Comparison of ENCODE assay signal across 8 mouse cellular contexts in the genomic region with DNA sequence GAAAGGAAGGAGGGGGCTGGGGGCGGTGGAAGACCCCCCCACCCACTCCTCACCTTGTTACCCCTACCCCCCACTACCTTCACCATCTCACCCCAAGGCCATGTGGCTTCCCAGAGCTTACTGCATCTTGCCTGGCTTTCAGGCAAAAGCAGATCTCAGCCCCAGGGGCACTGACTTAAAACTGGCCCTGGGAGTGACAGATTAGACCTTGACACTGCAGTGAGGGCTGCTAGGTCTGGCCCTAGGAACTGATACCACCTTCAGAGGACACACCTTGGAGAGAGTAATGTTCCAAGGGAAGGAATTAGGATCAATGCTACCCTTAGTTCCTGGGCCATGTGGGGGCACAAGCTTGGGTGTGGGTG. TPM values are rescaled to one million over a fixed set of nuclear protein-coding genes. Genes with fewer than 3 reads are reported as not detected.
DNase-seq lines count a peak whose midpoint lies in the region; ATAC-seq and TF ChIP-seq lines count a peak whose summit lies in the region.

No protein-coding gene starts in this region.

- 0% methylated on average over 1 of the region's 1 CpGs for WGBS in bone marrow, adult 2 months
- 0% methylated on average over 1 of the region's 1 CpGs for WGBS in heart, embryonic 16.5 days
- WGBS in macrophage (ENCODE audit: missing documents), result 0% methylated on average over 1 of the region's 1 CpGs

- TF ChIP-seq POLR2A in bone marrow, adult 2 months (IDR thresholded peaks at IDR 0.05; ENCODE audit: borderline replicate concordance, control insufficient read depth, low read depth, low read length), result no peak

- no peaks in the 10 kb centered on the region for H3K79me2 ChIP-seq in macrophage (ENCODE audit: inconsistent target)

- H3K4me1 ChIP-seq in bone marrow, adult 2 months (ENCODE audit: control insufficient read depth, insufficient read depth, low read length), result peaks cover 2% of the 10 kb centered on the region; the same call in 1 of the 2 replicates
- peaks cover 13% of the 10 kb centered on the region for H3K4me1 ChIP-seq in heart, embryonic 16.5 days (ENCODE audit: control insufficient read depth, insufficient read depth, low read length)

- no peak for DNase-seq in left cerebral cortex, adult 2 months (ENCODE audit: extremely low spot score in 1 of 2, low spot score in 2 of 2)
- DNase-seq in left cerebral cortex, adult 18-20 months (ENCODE audit: low spot score in 2 of 2), result no peak
- no peak for DNase-seq in adrenal gland, adult 2 months
- no peak for DNase-seq in spleen, adult 12 weeks (ENCODE audit: low spot score)
- DNase-seq in urinary bladder, postnatal 4 days (ENCODE audit: low spot score in 2 of 2), result no peak

- no peak for ATAC-seq in heart, embryonic 16.5 days (replicated peaks; ENCODE audit: extremely low read depth, insufficient read depth, low FRiP score)

- intact Hi-C loops in left cerebral cortex, adult 2 months (cut with DNase I), result loop anchor here (10.0 kb wide), 2 partner anchors 376 to 516 kb away; no protein-coding TSS in a partner anchor

- no peak overlapping the region for H3K27ac ChIP-seq in left cerebral cortex, adult 2 months
- H3K27ac ChIP-seq in bone marrow, adult 2 months (ENCODE audit: control insufficient read depth, insufficient read depth, low read depth, low read length, poor library complexity), result no peak overlapping the region
- H3K27ac ChIP-seq in heart, embryonic 16.5 days (ENCODE audit: low read length), result no peak overlapping the region
- no peak overlapping the region for H3K27ac ChIP-seq in macrophage

- no peaks in the 10 kb centered on the region for H3K9me3 ChIP-seq in heart, embryonic 16.5 days (replicated peaks; ENCODE audit: control insufficient read depth, low read length)

- peak overlapping the region; percentile 90 for H3K9ac ChIP-seq in heart, embryonic 16.5 days (ENCODE audit: low read length)

- TF ChIP-seq CTCF in left cerebral cortex, adult 2 months (IDR thresholded peaks at IDR 0.05), result no peak
- TF ChIP-seq CTCF in bone marrow, adult 2 months (IDR thresholded peaks at IDR 0.05; ENCODE audit: control insufficient read depth, insufficient read depth, low read length), result no peak

- no peaks in the 10 kb centered on the region for H3K36me3 ChIP-seq in heart, embryonic 16.5 days (ENCODE audit: control insufficient read depth, insufficient read depth)
- no peaks in the 10 kb centered on the region for H3K36me3 ChIP-seq in macrophage (ENCODE audit: inconsistent target)

- peak overlapping the region; percentile 95 for H3K4me2 ChIP-seq in heart, embryonic 16.5 days (ENCODE audit: low read depth, low read length)

- H3K4me3 ChIP-seq in left cerebral cortex, adult 2 months, result peak overlapping the region; percentile 82
- peak overlapping the region; percentile 1 for H3K4me3 ChIP-seq in bone marrow, adult 2 months (replicated peaks; ENCODE audit: control insufficient read depth, low read depth, low read length)
- H3K4me3 ChIP-seq in heart, embryonic 16.5 days (ENCODE audit: low read length), result peak overlapping the region; percentile 79
- H3K4me3 ChIP-seq in macrophage (ENCODE audit: inconsistent target), result peak overlapping the region; percentile 4; the same call in 1 of the 2 replicates

- no peaks in the 10 kb centered on the region for H3K27me3 ChIP-seq in heart, embryonic 16.5 days (ENCODE audit: control insufficient read depth, insufficient read depth, low read length)

RNA-seq across cellular contexts. Expression of gene Suclg2, which starts 0.4 kb away (rescaled TPM):
- 10 to 100 TPM; 14.1 to 17.3 TPM for total RNA-seq in left cerebral cortex, adult 2 months (2021)
- total RNA-seq in left cerebral cortex, adult 18-20 months (2021), result 10 to 100 TPM; 14.8 to 17.5 TPM
- 9.0 and 12.6 TPM in 2 replicates for polyA plus RNA-seq in bone marrow, adult 2 months (2011; ENCODE audit: insufficient read depth, insufficient read length, low replicate concordance, missing spikeins)
- polyA plus RNA-seq in heart, embryonic 16.5 days (2015; fragmentation: Nextera tagmentation; extraction: Ambion mirVana), result 104 and 105 TPM in 2 replicates
- 10 to 100 TPM in 25 of 26 experiments, 1 to 10 TPM in 1; 6.2 to 59.2 (median 32.9) TPM for total RNA-seq in macrophage (2018; cell fraction: chromatin; rRNA removed)
- 10 to 100 TPM in 21 of 26 experiments, 1 to 10 TPM in 5; 7.5 to 19.2 (median 11.9) TPM for total RNA-seq in macrophage (2018; cell fraction: cytosol; rRNA removed)
- 10 to 100 TPM in 19 of 26 experiments, 1 to 10 TPM in 7; 4.9 to 39.9 (median 15.5) TPM for total RNA-seq in macrophage (2018; cell fraction: nucleus; rRNA removed)
- polyA plus RNA-seq in macrophage (2018), result 10.3 to 22.4 TPM (median 20.0 TPM) in 3 replicates
- 100 to 1,000 TPM; 121 to 173 TPM for total RNA-seq in adrenal gland, adult 2 months (2021)
- 16.9 and 23.0 TPM in 2 replicates for polyA plus RNA-seq in adrenal gland, adult 2 months (2012; rRNA removed)

Comparison
In these comparisons a context has a peak if more than half of its experiments do, and no peak if none do; other contexts are left out.
1. H3K4me3 ChIP-seq: peak in every context shown above with its lines; median percentile 82 in left cerebral cortex, adult 2 months; 79 in heart, embryonic 16.5 days; 4 in macrophage; 1 in bone marrow, adult 2 months.